Mouse (Mus musculus) thymus, postnatal 36 days (tissue): ENCODE results near the gene B4galnt3.
A peak's percentile ranks its signal among the peaks of the same experiment; 100 is the strongest.

ENCODE experiments used
- DNase-seq, 2 experiments: peaks; one replicate each; pipeline ENCODE4 v3.0.0; 2022; ENCODE audit warnings: mixed read lengths in 2 of 2

The B4galnt3 gene

DNA sequence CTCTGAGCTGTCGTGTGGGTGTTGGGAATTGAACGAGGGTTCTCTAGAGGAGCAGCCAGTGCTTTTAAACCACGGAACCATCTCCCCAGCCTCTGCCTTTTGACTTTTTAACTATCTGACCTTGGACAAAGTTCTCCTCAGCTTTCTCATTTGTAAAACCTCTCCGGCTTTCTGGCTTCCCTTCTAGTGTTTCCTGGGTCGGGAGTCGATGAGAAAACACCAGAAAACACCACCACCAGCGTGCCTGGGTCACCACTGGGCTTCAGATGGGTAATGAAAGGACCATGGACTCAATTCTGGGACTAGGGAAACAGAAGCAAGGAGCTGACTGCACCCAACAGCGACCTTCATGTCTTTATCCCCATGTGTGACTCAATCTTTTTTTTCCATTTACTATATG is 20.2 kb downstream of the B4galnt3 start:
- no peak for DNase-seq

DNA sequence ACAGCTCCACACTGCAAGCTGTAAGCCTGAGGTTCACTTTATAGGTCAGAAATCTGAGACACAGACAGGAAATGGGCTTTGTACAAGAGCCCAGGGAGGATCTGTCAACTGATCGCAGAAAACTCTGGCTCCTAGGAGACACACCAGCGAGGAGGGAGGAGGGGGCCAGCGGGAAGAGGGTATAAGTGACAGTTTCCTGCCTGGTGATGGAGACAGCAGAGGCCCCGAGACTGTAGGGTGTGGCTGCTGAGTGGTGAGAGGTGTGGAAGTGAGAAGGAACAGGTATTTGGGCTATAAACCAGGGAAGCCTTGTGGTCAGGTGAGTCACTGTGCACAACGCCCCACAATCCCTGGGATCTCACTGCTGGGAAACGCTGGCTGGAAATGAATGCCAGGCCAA is 30.2 kb downstream of the B4galnt3 start:
- DNase-seq: peak in 1 of 2 experiments; percentile 9

DNA sequence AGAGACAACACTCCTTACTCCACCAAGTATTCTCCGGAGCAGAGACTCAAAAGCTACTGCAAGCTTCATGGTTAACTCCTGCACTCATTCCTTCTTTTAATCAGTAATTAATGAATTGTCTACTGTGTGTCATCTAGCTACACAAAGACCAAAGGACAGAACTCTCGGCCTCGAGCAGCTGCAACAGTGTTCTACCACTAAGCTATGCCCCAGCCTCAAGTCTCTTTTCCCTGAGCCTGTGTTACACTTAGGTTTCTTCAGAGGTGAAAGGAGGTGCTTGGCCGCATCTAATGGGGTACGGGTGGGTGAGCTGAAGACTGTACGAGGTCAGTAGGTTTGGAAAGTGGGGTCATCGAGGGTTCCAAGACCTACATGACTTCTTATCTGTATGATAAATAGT is 30.8 kb downstream of the B4galnt3 start:
- no peak for DNase-seq

DNA sequence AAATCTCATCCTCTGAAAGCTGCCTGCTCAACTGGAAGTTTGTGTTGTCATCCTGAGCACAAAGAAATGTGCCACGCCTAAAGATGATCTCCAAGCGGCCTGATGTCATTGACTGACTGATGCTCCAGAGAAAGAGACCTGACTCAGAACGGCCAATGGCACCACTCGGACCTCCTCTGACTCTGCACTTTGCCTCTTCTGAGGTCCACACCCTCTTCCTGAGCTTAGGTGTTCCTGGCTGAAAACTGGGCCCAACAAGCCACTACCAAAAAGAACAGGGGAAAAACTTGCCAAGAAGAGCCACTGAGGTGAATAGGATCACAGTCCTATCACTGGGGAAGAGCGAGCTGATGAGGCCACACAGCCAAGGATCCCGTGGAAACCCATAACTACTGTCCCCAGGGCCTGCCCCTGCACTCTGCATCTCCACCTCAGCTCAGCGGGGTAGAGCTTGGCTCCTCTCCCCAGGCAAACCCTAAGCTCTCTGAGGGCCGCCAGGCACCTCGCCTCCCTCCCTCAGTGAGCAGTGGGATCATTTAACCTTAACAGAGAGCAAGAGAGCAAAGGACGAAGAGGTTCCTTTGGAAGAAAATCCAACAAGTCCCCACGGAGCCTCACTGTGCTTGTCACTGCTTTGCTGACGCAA is 31.4 kb downstream of the B4galnt3 start:
- DNase-seq: no peak

DNA sequence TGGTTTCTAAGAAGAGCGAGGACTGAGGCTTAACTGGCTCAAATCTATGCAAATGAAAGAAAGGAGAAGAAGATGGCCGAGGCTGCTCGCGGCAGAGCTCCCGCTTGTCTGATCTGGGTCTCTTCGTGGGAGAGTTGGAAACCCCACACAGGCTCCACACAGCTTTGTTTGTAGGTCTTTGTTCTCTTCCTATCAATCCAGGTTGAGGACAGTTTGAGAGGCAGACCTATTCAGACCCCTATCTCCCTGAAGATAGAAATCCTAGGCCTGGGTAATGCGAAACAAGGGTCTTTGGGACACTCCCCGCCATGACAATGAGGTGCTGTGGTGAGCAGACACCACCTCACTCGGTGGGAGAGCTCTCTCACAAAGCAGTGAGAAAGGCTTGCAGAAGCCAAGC is 34.9 kb downstream of the B4galnt3 start:
- no peak for DNase-seq

DNA sequence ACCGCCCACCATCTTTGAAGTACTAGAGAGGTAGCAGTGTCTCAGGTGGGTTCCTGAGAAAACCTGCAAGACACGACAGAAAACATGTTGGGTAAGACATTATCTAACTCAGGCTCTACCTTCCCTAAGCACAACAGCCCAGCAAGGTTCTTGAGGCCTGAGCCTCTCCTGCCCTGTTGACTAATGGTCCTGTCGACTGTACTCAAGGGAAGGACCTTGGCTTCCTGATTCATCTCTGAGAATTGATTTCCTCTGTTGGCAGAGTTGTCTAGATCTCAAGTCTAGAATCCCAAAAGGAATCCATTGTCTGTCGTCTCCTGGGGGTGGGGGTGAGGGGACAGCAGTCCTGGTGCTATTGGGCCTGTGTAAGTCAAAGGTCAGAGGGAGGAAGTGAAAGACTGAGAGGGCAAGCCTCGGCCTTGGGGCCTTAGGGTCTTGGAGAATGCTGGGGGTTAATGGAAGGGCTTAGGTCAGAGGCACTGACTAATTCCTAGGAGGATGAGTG is 37.9 kb downstream of the B4galnt3 start:
- DNase-seq: no peak

DNA sequence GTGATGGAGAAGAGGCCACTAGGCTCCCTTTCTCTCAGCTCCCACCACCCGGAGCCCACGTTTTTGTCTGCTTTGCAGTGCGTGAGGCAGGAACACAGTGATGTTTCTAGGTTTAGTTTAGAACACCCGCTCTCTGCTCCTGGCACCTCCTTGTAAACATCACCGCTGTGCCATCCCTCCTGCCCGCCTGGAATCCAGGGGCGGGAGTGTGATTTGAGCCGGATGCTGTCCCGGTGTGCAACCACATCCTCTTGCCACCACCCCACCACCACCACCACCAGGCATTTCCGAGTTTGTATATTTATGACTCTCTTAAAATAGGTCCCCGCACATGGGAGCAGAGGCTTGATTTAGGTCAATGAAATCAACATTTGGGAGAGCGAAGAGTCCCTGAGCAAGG is 38.7 kb downstream of the B4galnt3 start:
- peak in 1 of 2 experiments; percentile 14 for DNase-seq

DNA sequence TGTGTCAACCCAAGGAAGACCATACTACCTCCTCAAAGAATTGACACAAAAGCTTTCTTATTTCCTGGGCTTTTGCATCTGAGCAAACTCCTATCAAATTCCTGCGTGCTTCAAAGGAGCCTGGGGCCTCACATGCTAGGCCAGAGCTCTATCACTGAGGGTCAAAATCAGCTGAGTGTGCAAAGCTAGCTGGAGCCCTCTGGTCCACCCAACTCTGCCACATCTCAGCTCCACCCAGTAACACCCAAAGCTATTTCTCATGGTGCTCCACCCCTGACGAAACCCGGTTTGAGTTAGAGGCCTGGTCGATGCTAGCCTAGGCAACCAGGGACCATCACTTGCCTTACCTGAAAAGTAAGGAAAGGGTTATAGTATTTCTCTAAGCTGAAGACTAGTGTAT is 39.2 kb downstream of the B4galnt3 start:
- no peak for DNase-seq

DNA sequence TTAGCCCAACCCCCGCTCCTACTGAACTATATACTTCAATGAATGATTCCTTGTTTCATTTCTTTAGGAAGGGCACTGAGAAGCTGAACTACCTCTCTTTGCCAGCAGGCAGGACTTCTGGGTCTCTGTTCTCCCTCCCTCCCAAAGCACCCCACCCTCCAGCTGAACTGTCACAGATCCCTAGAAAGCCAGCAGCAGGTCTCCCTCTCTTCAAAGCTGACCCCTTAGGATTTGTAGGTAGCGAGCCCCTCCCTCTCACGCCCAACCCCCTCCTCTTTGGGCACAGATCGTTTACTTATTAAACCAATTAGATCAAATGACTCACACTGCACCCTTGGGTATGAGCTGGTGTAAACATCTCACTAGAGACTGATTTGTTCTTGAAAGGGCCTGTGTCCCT is 39.7 kb downstream of the B4galnt3 start:
- DNase-seq: no peak

DNA sequence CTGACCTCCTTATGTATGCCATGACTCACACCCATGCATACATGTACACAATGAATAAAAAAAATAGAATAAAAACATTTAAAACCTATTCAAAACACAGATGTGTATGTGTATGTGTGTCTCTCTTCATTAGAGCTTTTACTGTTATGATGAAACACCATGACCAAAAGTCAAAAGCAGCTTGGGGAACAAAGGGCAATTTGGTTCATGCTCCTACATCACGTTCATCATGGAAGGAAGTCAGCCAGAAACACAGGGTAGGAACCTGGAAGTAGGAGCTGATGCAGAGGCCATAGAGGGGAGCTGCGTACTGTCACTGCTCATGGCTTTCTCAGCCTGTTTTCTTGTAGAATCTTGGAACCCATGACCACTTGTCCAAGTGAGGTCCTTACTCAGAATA is 41.6 kb downstream of the B4galnt3 start:
- no peak for DNase-seq

DNA sequence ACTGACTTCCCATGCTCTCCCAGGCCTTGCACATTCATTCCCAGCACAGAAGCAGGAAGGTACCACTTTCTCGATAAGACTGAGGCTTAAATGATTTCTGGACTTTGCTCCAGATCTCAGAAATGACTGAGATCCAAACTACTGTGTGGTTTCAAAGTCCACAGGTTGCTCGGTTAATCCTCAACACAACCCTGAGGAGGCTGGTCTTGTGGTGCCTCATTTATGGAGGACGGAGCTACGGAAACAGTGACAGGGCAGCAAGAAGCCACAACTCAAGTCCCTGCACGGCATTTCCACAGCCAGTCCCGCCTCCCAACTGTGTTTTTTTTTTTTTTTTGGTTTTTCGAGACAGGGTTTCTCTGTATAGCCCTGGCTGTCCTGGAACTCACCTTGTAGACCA is 43.3 kb downstream of the B4galnt3 start:
- DNase-seq: no peak

DNA sequence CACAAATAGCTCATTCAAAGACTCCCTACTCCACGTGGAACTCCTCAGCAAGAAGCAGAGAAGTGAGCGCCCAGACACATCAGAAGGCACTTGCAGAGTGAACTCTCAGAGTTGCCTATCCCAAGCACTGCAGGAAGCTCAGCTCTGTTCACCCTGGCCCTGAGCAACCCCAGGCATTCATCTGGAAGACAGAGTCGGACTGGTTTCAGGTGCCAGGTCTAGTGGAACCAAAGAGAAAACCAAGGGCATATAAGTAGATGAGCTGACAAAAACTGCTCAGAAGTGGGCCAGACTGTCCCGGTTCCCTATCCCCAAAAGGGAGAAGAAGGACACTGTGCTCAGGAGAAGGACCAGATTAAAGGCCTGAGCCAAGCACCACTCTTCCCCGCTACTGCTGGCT is 44.5 kb downstream of the B4galnt3 start:
- no peak for DNase-seq

DNA sequence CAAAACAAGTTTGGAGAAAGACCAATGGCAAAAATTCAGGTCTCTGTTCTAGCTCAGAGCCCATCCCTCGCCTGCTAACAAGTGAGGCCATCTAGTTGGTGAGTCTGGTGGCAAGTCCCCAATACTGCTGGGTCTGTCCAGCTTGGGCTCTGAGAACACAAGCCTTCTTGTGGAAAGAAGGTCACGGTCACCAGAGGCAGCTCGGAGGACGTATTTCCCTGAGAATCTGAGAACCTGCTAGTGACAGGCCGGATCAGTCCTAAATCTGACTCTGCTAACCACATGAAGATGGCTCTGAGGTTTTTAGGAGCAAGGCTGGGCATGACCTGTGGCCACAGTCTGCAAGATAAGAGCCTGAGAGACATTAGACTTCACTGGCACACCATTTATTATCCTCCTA is 47.7 kb downstream of the B4galnt3 start:
- DNase-seq: no peak

DNA sequence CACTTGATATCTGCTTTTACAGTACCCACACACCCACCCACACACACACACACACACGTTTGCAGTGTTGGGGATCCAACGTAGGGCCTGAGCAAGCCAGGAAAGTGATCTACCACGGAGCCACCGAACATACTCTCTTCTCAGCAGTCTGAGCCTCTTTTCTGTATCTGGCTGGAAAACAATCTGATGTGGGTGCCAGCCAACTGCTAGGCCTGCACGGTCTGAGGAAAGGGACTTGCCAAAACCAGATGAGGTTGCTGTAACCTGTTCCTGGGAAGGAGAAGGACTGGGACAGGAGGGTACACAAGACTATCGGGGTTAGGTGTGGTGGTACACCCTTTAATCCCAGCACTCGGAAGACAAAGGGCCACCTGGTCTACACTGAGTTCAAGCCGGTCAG is 51.1 kb downstream of the B4galnt3 start:
- DNase-seq: no peak

DNA sequence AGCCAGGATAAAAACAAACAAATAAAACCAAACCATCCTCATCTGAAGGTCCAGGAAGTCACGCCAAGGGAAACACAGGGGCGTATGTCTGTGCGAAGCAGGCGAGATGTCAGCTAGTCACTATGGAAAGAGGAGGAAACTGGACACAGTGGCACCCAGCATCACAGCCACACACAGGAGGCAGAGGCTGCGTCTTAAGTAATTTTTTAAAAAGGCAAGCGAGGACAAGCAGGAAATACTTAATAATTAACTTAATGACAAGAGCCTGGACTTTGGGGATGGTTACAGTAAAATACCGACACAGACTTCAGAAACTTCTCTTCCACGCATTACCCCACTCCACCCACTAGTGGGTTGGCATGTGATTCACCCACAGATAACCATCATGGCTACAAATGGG is 51.8 kb downstream of the B4galnt3 start:
- DNase-seq: no peak

DNA sequence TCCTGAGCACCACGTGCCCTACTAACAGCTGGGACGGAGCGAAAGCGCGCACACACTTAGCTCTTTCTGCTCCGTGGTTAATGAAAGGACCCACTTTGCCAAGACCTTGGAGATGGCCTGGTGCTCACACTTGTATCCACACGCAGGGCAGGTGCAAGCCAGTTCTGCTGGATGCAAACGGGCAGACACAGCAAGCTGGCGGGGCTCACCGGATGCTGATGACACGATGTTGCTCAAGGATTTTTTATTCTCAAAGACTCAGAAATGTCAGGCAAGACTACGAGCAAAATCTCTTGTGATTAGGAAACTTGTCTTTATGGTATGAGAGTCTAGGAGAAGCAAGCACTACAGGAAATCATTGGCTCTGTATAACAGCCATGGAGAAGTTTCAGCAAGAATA is 52.9 kb downstream of the B4galnt3 start:
- DNase-seq: no peak

DNA sequence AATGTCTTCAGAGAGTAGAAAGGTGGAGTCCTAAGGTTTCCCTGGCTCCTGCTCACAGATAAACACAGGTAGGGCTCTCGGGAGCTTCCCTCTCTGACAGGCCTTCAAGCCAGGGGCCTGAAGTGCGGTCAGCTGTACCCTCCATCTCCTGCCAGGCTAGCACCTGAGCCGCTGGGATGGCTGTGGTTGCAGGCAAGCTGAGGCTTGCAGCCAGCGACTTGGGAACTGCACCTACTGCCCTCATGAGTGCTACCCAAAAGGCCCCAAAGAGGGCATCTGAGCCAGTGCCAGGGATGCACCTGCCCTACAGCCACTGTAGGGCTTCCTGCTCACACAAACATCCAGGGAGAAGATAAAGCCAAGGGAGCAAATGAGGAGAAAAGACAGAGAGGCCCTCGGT is 53.9 kb downstream of the B4galnt3 start:
- DNase-seq: no peak

DNA sequence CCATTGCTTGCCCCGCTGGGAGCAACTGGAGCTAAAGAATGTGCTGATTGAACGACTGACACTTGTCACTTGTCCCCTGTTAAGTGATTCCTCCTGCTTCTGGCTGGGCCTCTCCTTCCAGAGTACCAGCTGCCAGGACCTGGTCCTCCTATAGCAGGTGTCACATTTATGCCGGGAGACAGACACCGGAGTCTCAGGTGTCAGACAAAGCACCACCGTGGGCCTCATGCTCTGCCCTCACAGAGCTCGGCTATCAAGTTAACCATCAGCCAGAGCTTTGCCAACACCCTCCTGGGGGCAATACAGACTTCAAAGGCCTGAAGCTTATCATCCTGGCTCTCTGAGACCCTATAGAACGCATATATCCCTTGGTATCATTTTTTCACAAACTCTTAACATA is 58.5 kb downstream of the B4galnt3 start:
- no peak for DNase-seq

DNA sequence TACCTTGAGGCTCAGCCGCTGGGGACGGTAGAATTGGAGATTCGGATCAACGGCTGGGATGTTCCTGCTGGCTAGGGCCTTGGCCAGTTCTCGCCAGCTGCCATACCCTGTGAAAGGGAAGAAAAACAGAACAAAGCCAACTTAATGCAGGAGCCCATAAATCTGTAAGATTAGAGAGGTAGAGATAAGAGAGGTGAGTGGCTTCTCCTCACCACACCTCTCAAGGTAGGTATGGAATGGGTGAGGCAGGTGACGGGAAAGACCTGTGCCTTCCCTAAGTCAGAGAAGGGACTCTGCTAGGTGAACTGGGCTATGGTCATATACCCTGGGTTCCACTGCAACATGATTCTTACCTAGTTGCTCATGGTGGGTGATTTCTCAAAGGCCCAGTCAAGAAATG is 61.5 kb downstream of the B4galnt3 start:
- DNase-seq: no peak

DNA sequence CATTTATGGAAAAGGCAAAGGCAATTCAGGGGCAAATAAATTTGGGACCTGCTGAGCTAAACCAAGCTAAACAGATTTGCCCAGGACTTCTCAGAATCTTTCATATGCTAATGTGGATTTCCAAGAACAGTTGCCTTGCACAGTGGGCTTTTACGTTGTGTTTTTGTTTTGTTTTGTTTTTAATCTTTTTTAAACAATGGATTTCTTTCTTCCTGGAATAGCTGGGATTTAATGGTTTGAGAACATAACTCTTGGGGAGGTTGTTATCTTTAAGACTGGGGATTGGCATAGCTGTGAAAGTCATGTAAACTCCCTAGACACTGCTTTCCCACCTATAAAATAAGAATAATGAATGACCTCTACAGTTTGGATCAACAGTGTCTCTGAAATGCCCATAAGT is 63.9 kb downstream of the B4galnt3 start:
- DNase-seq: no peak

DNA sequence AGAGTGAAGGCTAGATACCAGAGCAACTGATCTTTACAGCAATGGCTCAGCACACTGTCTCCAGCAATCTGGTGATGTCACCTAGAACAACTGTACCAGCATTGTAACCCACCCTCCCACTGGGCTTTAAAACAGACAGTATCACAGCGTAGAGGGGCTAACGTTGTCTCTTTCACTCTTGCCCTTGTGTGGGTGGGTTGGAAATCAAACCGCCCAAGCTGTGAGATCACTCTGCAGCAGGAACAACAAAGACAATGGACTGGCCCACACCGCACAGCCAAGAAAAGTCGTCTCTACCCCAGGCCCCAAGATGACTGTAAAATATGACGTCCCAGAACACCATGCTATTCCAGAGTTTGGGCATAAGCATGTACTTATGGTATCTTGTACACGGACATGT is 64.6 kb downstream of the B4galnt3 start:
- no peak for DNase-seq

DNA sequence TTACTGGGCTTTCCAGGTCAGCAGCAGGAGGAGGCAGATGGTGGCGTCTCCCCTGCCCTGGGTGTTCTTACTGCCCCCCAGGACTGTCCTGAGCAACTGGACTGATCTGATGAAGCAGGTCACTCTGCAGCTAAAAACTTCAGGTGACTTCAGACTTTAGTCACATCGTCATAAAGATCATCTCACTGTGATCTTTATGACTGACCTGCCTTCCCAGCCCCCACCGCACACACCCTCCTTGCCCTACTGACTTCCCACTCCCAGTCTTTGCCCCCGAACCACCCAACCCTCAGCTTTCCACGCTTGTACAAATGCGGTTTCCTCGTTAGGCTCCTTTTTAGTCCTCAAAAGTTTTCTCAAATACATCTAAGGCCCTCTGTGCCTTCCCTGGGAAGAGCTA is 67.3 kb downstream of the B4galnt3 start:
- no peak for DNase-seq

DNA sequence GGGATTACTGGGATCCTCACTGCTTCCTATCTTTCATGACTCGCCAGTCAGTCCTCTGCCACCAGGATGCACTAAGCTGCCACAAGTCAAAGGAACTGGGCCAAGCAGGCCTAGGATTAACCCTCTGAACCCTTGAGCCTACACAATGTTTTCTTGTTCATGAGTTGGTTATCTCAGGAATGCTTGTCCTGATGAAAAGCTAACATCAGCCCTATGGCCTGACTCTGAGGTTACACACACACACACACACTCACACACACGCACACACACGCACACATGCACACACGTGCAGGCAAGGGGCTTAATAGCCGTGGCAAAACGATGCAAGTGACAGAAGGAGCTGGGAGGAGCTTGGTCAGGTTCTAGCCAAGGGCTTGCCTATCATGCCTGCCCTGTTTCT is 69.0 kb downstream of the B4galnt3 start:
- DNase-seq: no peak

DNA sequence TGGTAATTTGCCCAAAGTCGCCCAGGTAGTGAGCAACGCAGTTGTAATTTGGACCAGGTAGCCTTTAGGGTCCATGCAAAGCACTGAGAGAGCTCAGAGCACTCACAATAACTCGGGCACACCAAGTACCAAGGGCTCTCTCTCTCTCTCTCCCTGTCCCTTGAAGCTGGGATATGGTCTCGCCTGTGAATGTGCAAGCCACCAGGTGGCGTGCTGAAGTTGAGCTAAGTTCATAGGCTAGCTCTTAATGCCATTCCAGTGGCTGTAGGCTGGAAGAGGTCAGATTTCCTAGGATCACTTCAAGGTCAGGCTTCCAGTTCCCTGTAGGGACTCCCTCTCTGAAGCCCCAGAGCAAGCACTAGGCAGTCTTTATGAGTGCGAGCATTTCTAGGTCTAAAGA is 71.7 kb downstream of the B4galnt3 start:
- peak; percentile 38 to 40 for DNase-seq

DNA sequence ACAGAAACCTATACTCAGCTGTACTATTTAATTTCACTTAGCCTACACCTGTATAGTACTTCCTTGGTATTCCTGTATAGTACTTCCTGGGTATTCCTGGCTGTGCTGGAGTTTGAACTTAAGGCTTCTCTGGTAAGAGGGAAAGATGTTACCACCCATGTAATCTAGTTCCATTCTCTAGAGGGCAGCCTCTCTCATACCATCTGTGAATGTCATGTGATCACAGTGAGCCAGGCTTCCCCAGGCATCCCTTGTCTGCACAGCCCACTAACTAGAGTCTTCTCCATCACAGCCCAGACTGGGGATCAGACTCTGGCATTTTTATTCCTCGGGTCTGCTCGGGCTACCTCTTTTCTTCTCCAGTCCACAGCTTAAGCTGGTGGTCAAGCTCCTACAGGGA is 75.1 kb downstream of the B4galnt3 start:
- DNase-seq: no peak

DNA sequence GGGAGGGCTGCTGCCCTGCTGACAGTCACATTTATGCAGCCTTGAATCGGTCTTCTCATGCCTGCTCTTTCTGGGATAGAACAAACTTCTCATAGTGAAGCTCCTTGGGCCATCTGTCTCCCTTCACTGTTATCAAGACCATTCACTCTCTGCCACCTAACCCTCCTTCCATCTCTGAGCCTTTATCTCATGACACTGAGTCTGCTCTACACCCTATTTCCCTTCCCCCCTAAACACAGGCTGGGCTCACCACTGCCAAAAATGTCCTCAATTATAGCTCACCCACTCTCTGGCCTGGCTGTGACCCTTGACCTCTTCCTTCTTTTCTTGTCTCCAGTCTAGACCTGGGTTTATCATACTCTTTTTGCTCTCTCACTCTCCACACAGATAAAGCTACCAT is 77.7 kb downstream of the B4galnt3 start:
- no peak for DNase-seq
